Mouse (Mus musculus): Measurements from ENCODE around the gene Nedd1. TPM values are rescaled to one million over a fixed set of nuclear protein-coding genes. Genes with fewer than 3 reads are reported as not detected.

Nedd1 gene
- polyA plus RNA-seq, 1 experiment from 2014 or later: 12.3 TPM

GRCm38 (mm10) chr10:92647691-92648090 lies 74.5 kb downstream of the Nedd1 start:
- Histone ChIP-seq H3K36me3 (replicated peaks) (no peaks in the 10 kb centered on the region), H3K9me3 (no peaks in the 10 kb centered on the region), H3K27me3 (replicated peaks) (no peaks in the 10 kb centered on the region), H3K9ac (no peak overlapping the region), H3K4me1 (peaks cover 22% of the 10 kb centered on the region), H3K4me2 (no peak overlapping the region), H3K4me3 (no peak overlapping the region), H3K27ac (no peak overlapping the region)
- no peak for ATAC-seq (replicated peaks)
- 86% methylated on average over 2 of the region's 2 CpGs for WGBS

GRCm38 (mm10) chr10:92643995-92644394 lies 78.2 kb downstream of the Nedd1 start:
- H3K27me3 ChIP-seq (replicated peaks): no peaks in the 10 kb centered on the region
- H3K4me3 ChIP-seq: no peak overlapping the region
- H3K9me3 ChIP-seq: no peaks in the 10 kb centered on the region
- no peaks in the 10 kb centered on the region for H3K36me3 ChIP-seq (replicated peaks)
- H3K4me2 ChIP-seq: no peak overlapping the region
- WGBS: 42% methylated on average over 8 of the region's 8 CpGs
- H3K27ac ChIP-seq: no peak overlapping the region
- ATAC-seq (replicated peaks): no peak
- H3K4me1 ChIP-seq: peaks cover 13% of the 10 kb centered on the region
- H3K9ac ChIP-seq: no peak overlapping the region

- H3K9ac ChIP-seq: no peak overlapping the region
- H3K36me3 ChIP-seq (replicated peaks): no peaks in the 10 kb centered on the region
- no peak overlapping the region for H3K4me2 ChIP-seq
- no peak for ATAC-seq (replicated peaks)
- no peak overlapping the region for H3K4me3 ChIP-seq
- no peaks in the 10 kb centered on the region for H3K27me3 ChIP-seq (replicated peaks)
- peaks cover 6% of the 10 kb centered on the region for H3K4me1 ChIP-seq
- no peaks in the 10 kb centered on the region for H3K9me3 ChIP-seq
- H3K27ac ChIP-seq: no peak overlapping the region
Observed at GRCm38 (mm10) chr10:92641032-92641431, 81.2 kb downstream of the Nedd1 start.

Measured in midbrain, embryonic 15.5 days (tissue).